Mouse (Mus musculus) 3134 (cell line): Measurements from ENCODE around the gene Iqcc.

Experiments used
- DNase-seq: peaks from one replicate; pipeline ENCODE4 v3.0.0-alpha.2; 2011; ENCODE audit warnings: low spot score; ENCODE audit not compliant: insufficient read length; ENCODE audit errors: extremely low read depth

Iqcc gene

DNA sequence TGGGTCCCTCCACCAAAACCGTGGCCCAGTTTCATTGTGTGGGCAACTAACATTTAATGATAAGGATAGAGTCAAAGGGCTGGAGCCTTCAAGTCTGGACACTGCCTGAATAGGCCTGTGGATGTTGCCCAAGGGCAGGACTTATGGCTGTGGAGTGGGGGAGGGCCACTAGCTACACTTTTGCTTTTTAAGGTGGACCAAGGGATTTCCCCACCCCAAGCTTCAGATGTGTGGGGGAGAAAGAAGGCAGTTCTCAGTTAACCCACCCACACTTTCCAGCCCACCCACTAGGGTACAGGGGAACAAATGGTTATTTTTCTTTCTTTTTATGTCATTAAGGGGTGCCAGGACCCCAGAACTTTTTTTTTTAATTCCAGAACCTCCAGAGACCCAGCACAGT, 34.5 kb downstream of the Iqcc start:
- DNase-seq = no peak

DNA sequence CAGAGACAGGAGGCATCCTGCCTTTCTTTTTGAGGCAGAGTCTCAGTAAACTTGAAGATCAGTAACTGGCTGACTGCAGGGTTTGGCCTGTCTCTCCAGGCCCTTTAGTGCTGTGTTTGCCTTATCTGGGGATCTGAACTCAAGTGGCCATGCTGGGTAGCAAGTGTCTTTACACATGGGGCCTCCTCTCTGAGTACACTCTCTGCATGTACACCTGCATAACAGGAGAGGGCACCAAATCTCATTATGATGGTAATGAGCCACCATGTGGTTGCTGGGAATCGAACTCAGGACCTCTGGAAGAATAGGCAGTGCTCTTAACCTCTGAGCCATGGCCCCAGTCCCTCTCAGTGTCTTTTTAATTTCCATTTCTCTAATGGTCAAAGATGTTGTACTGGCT, 36.6 kb downstream of the Iqcc start:
- DNase-seq = no peak

DNA sequence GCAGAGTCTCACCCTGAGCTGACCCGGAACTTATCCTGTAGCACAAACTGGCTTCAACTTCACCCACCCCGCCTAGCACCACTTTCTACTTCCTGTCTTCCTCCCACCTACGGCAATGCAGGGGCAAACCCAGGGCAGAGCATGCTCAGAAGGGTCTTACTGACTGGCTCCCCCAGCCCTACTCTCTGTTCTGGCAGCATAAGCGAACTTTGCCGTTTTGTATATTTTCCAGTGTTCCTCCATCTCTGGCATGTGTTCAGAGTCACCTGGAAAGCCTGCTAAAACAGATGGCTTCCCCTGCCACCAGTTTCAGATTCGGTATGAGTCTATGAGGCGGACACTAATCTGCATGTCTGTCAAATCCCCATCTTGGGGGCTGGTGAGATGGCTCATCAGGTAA, 38.6 kb downstream of the Iqcc start:
- no peak for DNase-seq

- DNase-seq = no peak
Observed at GRCm38 (mm10) chr4:129578466-129578865, 40.4 kb downstream of the Iqcc start, which contains the start of gene Fam167b. Fam167b (minus strand) TSS chr4:129578549.

DNA sequence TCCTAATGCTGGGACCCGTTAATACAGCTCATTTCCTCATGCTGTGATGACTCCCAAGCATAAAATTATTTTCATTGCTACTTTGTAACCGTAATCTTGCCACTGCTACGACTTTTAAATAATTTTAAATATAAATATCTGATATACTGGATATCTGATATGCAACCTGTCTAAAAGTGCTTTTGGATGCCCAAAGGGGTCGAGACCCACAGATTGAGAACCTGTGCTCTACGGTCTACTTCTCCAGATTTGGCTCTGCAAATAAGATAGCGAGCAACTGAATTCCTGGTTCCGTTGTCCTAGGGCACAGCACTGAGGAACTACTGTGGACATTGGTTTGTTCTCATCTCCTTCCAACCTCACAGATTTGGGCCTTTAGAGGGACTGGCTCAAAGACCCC, 41.2 kb downstream of the Iqcc start:
- DNase-seq = no peak

GRCm38 (mm10) chr4:129576863-129577491, 41.9 kb downstream of the Iqcc start:
- DNase-seq = peak; percentile 21

- no peak for DNase-seq
Observed at GRCm38 (mm10) chr4:129575171-129575844, 43.6 kb downstream of the Iqcc start.

DNA sequence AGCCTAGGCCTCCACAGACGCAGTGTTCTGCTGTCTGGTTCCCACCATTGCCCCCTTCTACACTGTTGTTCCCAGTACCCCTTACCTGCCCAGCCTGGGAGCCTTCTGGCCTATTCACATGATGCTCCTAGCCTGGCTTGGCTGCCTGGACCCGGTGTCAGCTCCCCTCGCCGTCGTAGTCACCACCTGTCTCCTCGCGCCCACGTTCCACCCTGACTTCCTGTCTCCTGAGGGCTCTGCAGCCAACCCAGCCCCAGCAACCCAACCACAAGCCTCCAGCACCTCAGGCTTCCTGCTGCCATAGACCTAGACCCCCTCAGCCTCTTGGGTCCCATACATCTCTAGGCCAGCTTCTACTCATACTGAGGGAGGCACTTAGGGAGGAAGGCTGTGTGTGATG, 45.5 kb downstream of the Iqcc start, which contains the start of gene Lck:
Lck (minus strand) TSS at position 212 of the 400 bp plus-strand sequence.
- no peak for DNase-seq

DNA sequence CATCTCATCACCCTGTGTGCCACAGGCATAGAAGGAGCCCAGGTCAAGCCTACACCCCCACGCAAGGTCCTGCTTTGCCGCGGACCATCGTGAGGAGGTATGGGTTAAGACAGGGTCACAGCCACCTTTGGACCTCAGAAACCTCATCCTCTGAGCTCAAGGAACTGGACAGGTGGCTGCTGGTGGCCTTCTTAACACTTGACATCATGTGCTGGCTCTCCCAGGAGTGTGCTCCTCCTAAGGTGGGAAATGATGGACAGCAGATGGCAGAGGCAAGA, 45.9 kb downstream of the Iqcc start:
- no peak for DNase-seq

DNA sequence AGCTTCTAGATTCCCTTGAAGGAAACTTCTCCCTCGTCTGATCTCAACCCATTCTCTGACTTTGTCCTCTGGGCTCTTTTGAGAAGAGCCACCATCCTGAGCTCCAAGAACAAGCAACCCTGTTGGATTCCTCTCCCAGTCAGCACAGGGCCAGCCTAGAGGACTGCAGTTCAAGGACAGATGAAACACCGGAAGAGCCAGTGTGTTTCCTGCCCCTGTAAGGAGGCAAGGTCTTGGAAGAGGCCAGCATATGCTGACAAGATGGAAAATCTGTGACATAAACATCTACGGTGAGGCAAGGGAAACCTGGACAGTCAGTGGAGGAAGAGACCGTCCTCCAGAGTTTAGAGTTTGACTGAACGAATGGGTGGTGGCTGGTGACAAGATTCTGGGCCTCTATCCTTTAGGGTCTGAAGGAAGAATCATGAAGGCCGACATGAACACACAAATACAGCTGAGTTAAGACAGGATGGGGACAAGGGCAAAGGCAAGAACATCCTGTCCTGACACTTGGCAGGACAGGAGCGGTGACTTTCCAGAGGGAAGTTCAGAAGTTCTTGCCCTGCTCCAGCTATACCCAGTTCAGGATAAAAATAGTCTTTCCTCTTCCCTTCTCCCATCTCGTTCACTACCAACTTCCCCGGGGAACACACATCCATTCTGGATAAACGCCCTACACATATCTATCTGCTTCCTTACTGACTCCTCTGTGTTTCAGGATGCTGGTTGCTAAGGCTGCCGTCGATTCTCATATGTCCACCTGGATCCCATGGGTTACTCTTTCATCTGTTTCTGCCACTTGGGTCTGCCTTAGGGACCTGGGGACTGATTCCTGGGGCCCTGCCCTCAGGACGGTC, 46.4 kb downstream of the Iqcc start:
- DNase-seq = no peak

- no peak for DNase-seq
Observed at GRCm38 (mm10) chr4:129571551-129572084, 47.3 kb downstream of the Iqcc start.

- DNase-seq = no peak
Observed at GRCm38 (mm10) chr4:129570028-129570427, 48.9 kb downstream of the Iqcc start.

DNA sequence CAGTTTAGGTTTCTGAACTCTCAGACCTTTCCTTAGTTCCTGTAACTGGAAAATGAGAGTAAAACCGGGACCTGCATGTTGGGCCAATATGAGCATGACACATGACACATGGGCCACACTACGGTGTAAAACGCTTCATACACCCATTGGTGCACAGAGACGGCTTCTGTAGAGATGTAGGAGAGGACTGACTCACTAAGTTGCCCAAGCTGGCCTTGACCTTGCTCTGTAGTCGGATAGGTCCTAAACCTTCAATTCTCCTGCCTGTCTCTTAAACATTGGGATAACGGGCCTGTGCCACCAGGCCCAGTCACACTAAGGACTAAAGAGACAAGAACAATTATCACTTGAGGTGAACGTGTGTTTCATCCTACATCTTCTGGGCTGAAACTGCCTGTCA, 50.5 kb downstream of the Iqcc start:
- DNase-seq = no peak

DNA sequence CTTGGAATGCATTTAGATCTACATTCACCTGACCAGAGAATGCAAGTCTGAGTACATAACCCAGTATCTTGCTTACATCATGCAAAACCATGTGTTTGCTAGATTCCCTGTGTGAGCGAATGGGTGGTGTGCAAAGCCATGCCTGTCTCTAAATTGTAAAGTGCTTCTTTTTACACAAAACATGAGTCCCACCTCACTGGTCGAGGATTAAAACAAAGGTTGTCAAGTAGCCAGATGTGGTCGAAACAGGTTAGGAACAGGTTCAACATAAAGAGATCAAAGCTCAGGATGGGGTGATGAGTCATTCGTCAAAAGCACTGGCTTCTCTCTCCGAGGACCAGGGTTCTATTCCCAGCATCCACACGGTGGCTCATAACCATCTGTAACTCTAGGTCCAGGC, 53.8 kb downstream of the Iqcc start:
- no peak for DNase-seq
